Mouse (Mus musculus) T-helper 17 cell (primary cell): ENCODE results near the gene Gm44.
"Not testable (repeated sequence)": the region's sequence is repeated elsewhere in the genome, so short reads cannot be mapped to it uniquely, and the experiment has no call there.

ENCODE experiments used
- in situ Hi-C, 2 experiments: fragments of 300-600 bp; cut with MboI, MseI; formaldehyde crosslinking; loops; 1 replicate in 1 of 2; 2 replicates in 1 of 2; pipeline ENCODE4 v1.15.1; 2025; ENCODE audit warnings: high pct_unique_total_duplicates in 2 of 2

Gene Gm44

DNA sequence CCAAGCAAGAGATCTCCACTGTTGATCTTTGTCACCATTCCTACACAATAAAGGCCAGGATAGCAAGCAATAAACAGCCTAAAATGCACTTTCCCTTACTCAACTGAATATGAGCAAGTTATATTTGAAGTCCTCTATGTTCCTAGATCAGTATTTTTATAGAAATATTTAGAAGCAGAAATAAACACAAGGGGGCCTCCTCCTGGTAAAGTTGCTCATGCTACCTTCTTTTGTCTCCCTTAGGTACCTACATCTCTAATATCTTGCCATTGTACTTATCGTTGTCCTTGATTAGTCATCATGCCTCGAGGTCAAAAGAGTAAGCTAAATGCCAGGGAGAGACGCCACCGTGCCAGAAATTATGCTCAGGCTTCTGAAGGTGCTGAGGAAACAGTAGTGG, at the start of gene Gm44:
Gm44 (plus strand) TSS at position 301 of the 400 bp plus-strand sequence.
- in situ Hi-C loops: no loop called here

- in situ Hi-C loops: no loop called here
Observed at GRCm38 (mm10) chrX:90927989-90928388, 36.0 kb downstream of the Gm44 start.

GRCm38 (mm10) chrX:90938211-90938610, 46.3 kb downstream of the Gm44 start:
- in situ Hi-C loops: not testable (repeated sequence)
